25 mouse cellular contexts compared by ENCODE assay signal in the genomic region with DNA sequence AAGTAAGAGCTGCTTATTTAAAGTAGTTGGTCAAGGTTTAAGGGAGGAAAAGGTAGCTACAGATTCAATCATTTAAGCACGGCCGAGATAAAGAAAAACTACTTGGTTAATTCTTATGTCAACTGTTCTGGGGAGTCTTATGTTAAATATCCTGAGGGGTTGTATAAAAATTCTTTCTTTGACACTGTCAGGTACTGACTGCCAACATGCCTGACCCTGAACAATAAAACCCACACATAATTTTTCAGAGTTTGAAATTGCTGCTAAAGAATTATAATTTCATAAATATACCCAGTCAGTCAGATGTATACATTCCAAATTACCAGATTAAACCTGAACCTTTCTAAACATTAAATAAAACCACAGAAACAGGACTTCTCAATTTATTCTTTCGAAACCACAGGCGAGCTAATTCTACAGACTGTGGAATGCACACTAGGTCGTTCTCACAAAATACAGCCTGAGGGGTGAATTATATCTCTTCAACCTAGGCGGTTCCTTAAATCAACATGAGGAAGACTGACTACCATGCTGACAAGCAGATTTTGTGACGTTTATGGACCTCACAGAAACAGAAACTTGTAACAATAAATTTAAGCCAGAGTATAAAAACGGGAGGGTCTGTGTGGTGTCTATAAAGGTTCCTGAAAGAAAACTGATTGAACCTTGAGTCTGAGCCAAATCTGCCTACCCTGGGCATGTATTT. TPM values are rescaled to one million over a fixed set of nuclear protein-coding genes. Genes with fewer than 3 reads are reported as not detected.
DNase-seq lines count a peak whose midpoint lies in the region; ATAC-seq and TF ChIP-seq lines count a peak whose summit lies in the region.
"Had no signal": no experiment of that assay in that cellular context is flagged by ENCODE, and none has a peak within 500 bp of the region (broad histone marks: within the 10 kb centered on the region; RNA-seq: fewer than 3 reads in every experiment).

No protein-coding gene starts in this region.

- no peaks in the 10 kb centered on the region for H3K4me1 ChIP-seq in embryonic facial prominence, embryonic 11.5 days (ENCODE audit: control insufficient read depth, insufficient read depth, low read length)
- H3K4me1 ChIP-seq in embryonic facial prominence, embryonic 10.5 days: no peaks in the 10 kb centered on the region; the same call in 1 of the 2 replicates
- H3K4me1 ChIP-seq in kidney, postnatal 0 days (replicated peaks; ENCODE audit: insufficient read depth, low read length): no peaks in the 10 kb centered on the region
- H3K4me1 ChIP-seq in limb, embryonic 10.5 days: peaks cover 27% of the 10 kb centered on the region

- no peak overlapping the region for H3K4me3 ChIP-seq in embryonic facial prominence, embryonic 11.5 days (ENCODE audit: low read depth, low read length)
- no peak overlapping the region for H3K4me3 ChIP-seq in embryonic facial prominence, embryonic 10.5 days
- no peak overlapping the region for H3K4me3 ChIP-seq in kidney, postnatal 0 days (replicated peaks; ENCODE audit: low read depth, low read length)
- no peak overlapping the region for H3K4me3 ChIP-seq in limb, embryonic 10.5 days
- H3K4me3 ChIP-seq: heart, embryonic 12.5 days; left cerebral cortex, adult 2 months; myocyte had no signal

- H3K36me3 ChIP-seq in embryonic facial prominence, embryonic 11.5 days (replicated peaks; ENCODE audit: control insufficient read depth, insufficient read depth, low read depth, low read length): no peaks in the 10 kb centered on the region
- H3K36me3 ChIP-seq in embryonic facial prominence, embryonic 10.5 days (replicated peaks): no peaks in the 10 kb centered on the region
- no peaks in the 10 kb centered on the region for H3K36me3 ChIP-seq in kidney, postnatal 0 days (ENCODE audit: insufficient read depth, low read length)
- H3K36me3 ChIP-seq in limb, embryonic 10.5 days: no peaks in the 10 kb centered on the region
- H3K36me3 ChIP-seq: heart, embryonic 12.5 days had no signal

- peak; percentile 59 for DNase-seq in embryonic facial prominence, embryonic 11.5 days (ENCODE audit: low spot score)
- DNase-seq in embryonic facial prominence, embryonic 10.5 days (ENCODE audit: low spot score): no peak
- peak; percentile 46 for DNase-seq in kidney, postnatal 0 days (ENCODE audit: low spot score)
- DNase-seq in kidney, postnatal 36 days: no peak
- peak; percentile 13 for DNase-seq in limb, embryonic 10.5 days (ENCODE audit: low spot score)
- no peak for DNase-seq in frontal cortex, postnatal 36 days (ENCODE audit: low spot score in 2 of 2)
- no peak for DNase-seq in urinary bladder, adult 2 months (ENCODE audit: low spot score)
- DNase-seq: adrenal gland, postnatal 36 days; cerebellum, adult 9-10 months; gastrocnemius, postnatal 14 days; heart, adult 18-20 months; heart, postnatal 10 days; kidney, adult 9 months; left cerebral cortex, postnatal 4 days; lung, embryonic 14.5 days; right cerebral cortex, adult 18-20 months; right cerebral cortex, postnatal 4 days; thymus, postnatal 14 days had no signal

- no peak for TF ChIP-seq CTCF in kidney, postnatal 0 days (IDR thresholded peaks at IDR 0.05; ENCODE audit: low read depth)

- no peak overlapping the region for H3K4me2 ChIP-seq in embryonic facial prominence, embryonic 11.5 days (ENCODE audit: low read depth, low read length)
- H3K4me2 ChIP-seq in kidney, postnatal 0 days (ENCODE audit: low read length): no peak overlapping the region
- H3K4me2 ChIP-seq: heart, embryonic 12.5 days; lung, embryonic 14.5 days had no signal

- H3K27ac ChIP-seq in embryonic facial prominence, embryonic 11.5 days (replicated peaks; ENCODE audit: low read depth, low read length): no peak overlapping the region
- H3K27ac ChIP-seq in embryonic facial prominence, embryonic 10.5 days (replicated peaks): no peak overlapping the region
- H3K27ac ChIP-seq in kidney, postnatal 0 days: no peak overlapping the region
- H3K27ac ChIP-seq in limb, embryonic 10.5 days: no peak overlapping the region
- H3K27ac ChIP-seq: left cerebral cortex, adult 2 months; liver, embryonic 14.5 days; macrophage had no signal

- no peak overlapping the region for H3K9ac ChIP-seq in embryonic facial prominence, embryonic 11.5 days (replicated peaks; ENCODE audit: low read length)
- no peak overlapping the region for H3K9ac ChIP-seq in kidney, postnatal 0 days (ENCODE audit: low read depth, low read length)
- H3K9ac ChIP-seq: heart, embryonic 12.5 days; liver, embryonic 14.5 days; lung, embryonic 14.5 days had no signal

- 52% methylated on average over 8 of the region's 8 CpGs for WGBS in embryonic facial prominence, embryonic 11.5 days
- WGBS in embryonic facial prominence, embryonic 10.5 days: 60% methylated on average over 8 of the region's 8 CpGs
- 40% methylated on average over 8 of the region's 8 CpGs for WGBS in kidney, postnatal 0 days
- 71% methylated on average over 8 of the region's 8 CpGs for WGBS in limb, embryonic 10.5 days

- peak; percentile 41 for ATAC-seq in embryonic facial prominence, embryonic 11.5 days (replicated peaks; ENCODE audit: insufficient number of reproducible peaks, low FRiP score, low TSS enrichment, low read depth)
- no peak for ATAC-seq in kidney, postnatal 0 days (replicated peaks; ENCODE audit: low FRiP score, low read depth)
- ATAC-seq: forebrain, embryonic 14.5 days; midbrain, embryonic 16.5 days had no signal

- no peaks in the 10 kb centered on the region for H3K27me3 ChIP-seq in embryonic facial prominence, embryonic 11.5 days (ENCODE audit: control insufficient read depth, insufficient read depth, low read length)
- H3K27me3 ChIP-seq in embryonic facial prominence, embryonic 10.5 days (replicated peaks; ENCODE audit: low read depth, poor library complexity, severe bottlenecking): no peaks in the 10 kb centered on the region
- H3K27me3 ChIP-seq in kidney, postnatal 0 days (ENCODE audit: insufficient read depth, low read length): no peaks in the 10 kb centered on the region
- no peaks in the 10 kb centered on the region for H3K27me3 ChIP-seq in limb, embryonic 10.5 days (ENCODE audit: low read depth, poor library complexity, severe bottlenecking)
- H3K27me3 ChIP-seq: heart, embryonic 12.5 days had no signal

- no peaks in the 10 kb centered on the region for H3K9me3 ChIP-seq in embryonic facial prominence, embryonic 11.5 days (replicated peaks; ENCODE audit: control insufficient read depth, low read length)
- H3K9me3 ChIP-seq in embryonic facial prominence, embryonic 10.5 days: peaks cover 3% of the 10 kb centered on the region; the same call in 1 of the 2 replicates
- H3K9me3 ChIP-seq in kidney, postnatal 0 days (replicated peaks; ENCODE audit: low read length): no peaks in the 10 kb centered on the region
- no peaks in the 10 kb centered on the region for H3K9me3 ChIP-seq in limb, embryonic 10.5 days (replicated peaks)

RNA-seq across cellular contexts. Expression of a gene that starts 30.5 kb away (rescaled TPM):
- 24.1 and 24.2 TPM in 2 replicates for polyA plus RNA-seq in embryonic facial prominence, embryonic 11.5 days (2014; fragmentation: Nextera tagmentation; extraction: Ambion mirVana)
- polyA plus RNA-seq in embryonic facial prominence, embryonic 10.5 days (2016; fragmentation: Nextera tagmentation; extraction: Ambion mirVana): 11.5 and 12.7 TPM in 2 replicates
- polyA plus RNA-seq in kidney, postnatal 0 days (2015; fragmentation: Nextera tagmentation; extraction: Ambion mirVana): 30.4 and 32.5 TPM in 2 replicates
- 10.7 and 14.4 TPM in 2 replicates for polyA plus RNA-seq in limb, embryonic 10.5 days (2016; fragmentation: Nextera tagmentation; extraction: Ambion mirVana)
- polyA plus RNA-seq in urinary bladder, adult 2 months (2012; rRNA removed): 57.1 and 66.5 TPM in 2 replicates

Comparison
In these comparisons a context has a peak if more than half of its experiments do, and no peak if none do; other contexts are left out.
1. DNase-seq: peak in embryonic facial prominence, embryonic 11.5 days (single experiment), kidney, postnatal 0 days (single experiment) and limb, embryonic 10.5 days (single experiment); none in embryonic facial prominence, embryonic 10.5 days (single experiment), kidney, postnatal 36 days (0 of 2), frontal cortex, postnatal 36 days (0 of 2) and urinary bladder, adult 2 months (single experiment).